Mouse (Mus musculus): ENCODE results near the gene Skap1.

GRCm38 (mm10) chr11:96546428-96546827, 82.0 kb downstream of the Skap1 start:
- TF ChIP-seq GATA1 (IDR thresholded peaks at IDR 0.05; ENCODE audit: borderline replicate concordance, low read length): no peak
- no peak for TF ChIP-seq FLI1 (IDR thresholded peaks at IDR 0.05; ENCODE audit: low read length)

Data from megakaryocyte, embryonic 14.5 days (primary cell).